Mouse (Mus musculus) left cerebral cortex, adult 11 months (tissue): ENCODE data around the gene Rasgef1a.

Experiments
- DNase-seq: peaks from one replicate; pipeline ENCODE4 v3.0.0; 2022; ENCODE audit warnings: low spot score

Rasgef1a gene

DNA sequence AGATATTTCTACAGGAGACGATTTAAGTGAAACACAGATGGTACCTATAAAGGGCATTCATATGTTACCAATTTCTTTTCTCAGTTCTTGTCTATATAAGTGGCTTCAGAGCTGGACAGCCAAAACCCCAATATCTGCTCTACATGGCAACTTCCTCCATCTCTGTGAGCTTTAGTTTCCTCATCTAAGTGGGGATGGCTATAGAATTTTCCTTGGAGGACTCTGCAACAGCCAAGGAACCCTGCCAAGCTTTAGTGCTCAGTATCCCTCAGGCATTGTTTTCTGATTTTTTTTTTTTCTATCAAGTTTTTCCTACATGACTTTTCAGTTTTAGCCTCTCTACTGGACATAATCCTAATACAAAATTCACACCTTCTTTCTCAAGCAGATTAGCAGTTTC is 123.2 kb downstream of the Rasgef1a start:
- DNase-seq = no peak

- DNase-seq = no peak
Observed at GRCm38 (mm10) chr6:118137148-118137547, 125.9 kb downstream of the Rasgef1a start.

DNA sequence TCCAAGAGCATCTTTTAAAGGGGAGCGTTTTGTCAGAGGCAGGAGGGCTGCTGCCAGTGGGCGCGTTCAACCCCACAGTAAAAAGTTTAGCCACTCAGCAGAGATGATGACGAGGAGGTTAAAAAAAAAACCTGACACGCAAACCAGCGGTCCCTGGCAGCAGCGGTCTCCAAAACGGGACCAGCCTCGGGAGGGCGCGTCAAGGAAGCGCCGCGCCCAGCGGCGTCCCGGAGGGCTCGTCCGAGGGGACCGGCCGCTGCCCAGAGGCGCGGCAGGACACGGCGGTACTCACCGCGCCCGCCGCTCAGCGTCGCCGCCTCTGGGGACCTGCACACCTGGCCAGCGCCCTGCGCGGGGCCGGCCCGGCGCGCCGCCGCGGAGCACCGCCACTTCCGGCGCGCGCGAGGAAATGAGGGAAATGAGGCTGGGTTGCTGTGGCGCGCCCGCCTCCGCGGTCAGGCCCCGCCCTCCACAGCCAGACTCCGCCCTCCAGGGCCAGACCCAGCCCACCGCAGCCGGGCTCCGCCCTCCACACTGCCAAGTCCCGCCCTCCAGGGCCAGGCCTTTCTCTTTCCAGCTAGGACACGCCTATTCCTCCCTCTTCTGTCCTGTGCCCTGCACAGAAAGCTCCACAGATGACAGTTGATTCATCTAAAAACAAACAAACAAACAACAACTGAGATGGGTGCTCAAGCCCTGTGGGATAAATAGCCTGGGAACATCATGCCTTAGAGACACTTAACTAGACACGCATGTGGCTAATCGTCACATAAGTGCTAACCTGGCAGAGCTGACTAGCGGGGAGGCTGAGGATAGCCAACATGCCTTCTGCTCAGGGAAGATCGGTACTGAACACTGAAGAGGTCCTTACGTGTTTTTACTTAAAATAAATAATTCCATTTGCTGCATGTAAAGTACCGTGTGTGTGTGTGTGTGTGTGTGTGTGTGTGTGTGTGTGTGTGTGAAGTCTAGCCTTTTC is 127.8 kb downstream of the Rasgef1a start, which contains the start of gene Csgalnact2:
Gene Csgalnact2, minus strand, starts transcription at position 410 of the 979 bp plus-strand sequence.
- peak; percentile 89 for DNase-seq

DNA sequence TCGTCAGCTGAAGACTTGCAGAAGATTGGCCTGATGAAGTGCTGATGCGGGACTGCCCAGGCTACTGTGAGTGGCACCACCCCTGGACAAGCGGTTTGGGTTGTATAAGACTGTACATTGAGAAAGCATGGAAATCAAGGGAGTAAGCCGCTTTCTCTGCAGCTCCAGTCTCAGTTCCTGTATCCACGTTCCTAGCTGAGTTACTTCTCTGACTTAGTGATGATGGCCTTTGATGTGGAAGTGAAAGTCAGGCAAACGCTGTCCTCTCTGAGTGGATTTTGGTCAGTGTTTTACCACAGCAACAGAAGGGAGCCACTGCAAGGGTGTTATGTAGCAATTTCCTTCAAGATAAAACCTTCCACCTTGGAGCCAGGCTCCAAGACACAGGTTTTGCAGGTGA is 129.7 kb downstream of the Rasgef1a start:
- no peak for DNase-seq
